Mouse (Mus musculus): Measurements from ENCODE around the gene Eif3i.

Eif3i gene

DNA sequence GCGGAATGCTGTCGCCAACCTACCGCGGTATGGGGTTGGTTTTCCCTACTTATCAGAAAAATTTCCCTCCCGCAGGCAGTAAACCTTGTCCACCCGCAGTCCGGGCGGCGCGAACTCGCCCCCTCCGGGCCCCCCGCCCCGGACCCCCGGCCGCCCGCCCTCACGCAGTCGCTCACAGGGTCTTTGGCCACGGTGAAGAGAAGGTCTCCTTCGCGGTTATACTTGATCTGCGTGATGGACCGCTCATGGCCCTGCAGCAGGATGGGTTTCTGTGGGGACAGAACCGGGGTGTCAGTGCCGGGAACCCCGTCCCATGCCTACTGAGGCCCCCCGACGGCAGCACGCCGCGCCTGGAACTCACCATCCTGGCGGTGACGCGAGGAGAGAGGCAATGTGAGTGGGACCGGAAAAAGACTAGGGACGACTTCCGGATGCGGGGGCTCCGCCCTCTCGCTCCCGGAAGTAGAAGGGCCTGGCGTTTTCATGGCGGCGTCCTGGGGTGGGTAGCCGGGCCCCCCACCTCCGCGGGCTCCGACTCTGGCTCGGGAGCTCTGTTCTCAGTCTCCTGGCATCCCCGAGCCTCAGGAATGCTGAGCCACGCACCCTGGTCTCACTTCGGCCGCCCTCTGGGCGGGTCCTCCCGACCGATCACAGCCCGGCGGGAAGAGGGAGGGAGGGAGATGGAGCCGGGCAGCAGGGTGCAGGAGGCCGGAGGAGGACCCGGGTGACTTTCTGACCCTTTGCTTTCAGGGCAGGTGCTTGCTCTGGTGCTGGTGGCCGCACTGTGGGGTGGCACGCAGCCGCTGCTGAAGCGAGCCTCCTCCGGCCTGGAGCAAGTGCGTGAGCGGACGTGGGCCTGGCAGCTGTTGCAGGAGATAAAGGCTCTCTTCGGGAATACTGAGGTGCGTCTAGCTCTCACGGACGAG, at the start of gene Eif3i, which contains the start of gene Tmem234:
Gene Eif3i, minus strand, starts transcription at position 416 of the 926 bp plus-strand sequence.
Gene Tmem234, plus strand, starts transcription at position 436 of the 926 bp plus-strand sequence.
- DNase-seq (ENCODE audit: low spot score): peak; percentile 69

DNA sequence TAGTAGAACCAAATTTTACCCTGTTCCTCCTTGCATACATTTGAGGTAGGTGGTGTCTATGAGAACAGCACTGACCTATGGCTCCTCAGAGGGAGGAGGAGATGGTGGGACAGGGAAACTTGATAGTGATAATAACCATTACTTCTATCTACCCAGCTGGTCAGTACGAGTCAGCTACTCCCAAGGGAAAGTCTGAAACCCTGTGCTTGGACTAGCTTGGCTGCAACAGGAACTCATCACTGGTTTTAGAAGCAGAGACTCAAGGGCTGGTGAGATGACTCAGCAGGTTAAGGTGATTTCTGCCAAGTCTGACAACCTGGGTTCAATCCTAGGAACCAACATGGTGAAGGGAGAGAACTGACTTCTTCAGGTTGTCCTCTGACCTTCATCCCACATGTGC, 48.2 kb upstream of the Eif3i start:
- no peak for DNase-seq (ENCODE audit: low spot score)

DNA sequence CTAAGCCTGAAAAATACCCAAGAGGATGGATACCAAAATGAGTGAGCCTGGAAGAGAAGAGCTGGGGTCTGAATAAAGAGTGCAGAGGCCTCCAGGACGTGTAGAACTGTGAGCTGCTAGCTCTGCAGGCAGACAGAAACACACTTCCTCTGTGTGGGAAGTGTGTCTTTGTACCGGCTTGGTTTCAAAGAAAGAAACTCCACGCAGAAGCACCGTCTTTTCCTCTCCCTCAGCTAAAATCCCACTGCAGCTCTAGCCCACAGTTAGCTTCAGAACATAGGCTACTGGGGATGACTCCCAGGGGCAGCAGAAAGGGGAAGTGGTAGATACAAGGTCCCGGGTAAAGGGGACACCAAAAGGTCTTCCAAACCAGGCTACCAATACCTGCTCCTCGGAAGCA, 44.8 kb upstream of the Eif3i start:
- DNase-seq (ENCODE audit: low spot score): no peak

DNA sequence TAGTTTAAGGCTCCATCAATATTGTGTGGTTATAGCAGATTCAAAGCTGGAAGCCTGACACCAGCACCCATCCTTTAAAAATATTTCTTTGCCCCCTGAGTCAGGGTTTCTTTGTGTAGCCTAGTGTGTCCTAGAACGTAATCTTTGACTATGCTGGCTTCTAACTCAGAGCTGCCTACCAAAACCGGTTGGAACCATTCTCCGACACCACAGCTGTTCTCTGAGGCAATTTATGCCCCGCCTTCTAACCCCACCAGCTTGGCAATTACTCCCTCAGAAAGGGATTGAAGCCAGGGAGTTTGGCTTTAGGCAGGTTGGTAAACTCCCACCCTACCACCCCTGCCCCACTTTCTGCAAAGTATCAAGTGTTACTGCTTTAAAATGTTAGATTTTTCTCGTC, 41.3 kb upstream of the Eif3i start:
- DNase-seq (ENCODE audit: low spot score): no peak

DNA sequence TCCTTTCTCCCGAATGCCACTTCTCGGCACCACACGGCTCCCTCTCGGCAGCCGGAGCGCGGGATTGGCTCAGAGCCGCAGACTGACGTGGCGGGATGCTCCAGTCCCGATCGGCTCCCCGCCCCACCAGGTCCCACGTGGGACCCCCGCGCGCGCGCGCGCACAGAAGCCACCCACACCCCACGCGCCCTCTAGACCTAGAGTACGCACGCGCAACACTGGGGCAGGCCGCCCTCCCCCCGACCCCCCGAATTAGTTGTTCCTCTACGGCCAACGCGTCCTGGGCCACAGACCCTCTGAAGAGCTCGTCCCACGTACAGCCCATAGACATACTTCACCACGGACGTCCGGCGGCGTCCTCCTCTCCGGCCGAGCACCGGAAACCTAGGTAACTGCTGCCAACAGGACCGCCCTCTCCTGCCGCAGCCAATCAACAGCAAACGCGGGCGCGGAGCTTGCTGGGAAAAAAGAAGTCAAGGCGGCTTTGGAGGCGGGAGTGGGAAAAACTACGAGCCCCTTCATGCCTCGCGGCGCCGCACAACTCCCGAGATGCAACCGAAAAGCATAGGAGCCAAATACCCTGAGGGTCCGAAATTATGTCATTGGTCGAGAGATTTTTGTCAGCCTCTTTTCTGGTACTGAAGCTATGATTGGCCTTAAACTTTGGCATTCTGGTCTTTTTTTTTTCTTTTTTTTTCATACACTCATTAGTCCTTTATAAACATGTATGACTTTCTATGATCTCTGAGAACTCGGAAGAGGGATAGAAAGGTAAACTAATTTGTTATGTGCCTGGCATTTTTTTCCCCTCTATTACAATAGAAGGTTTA, 40.4 kb upstream of the Eif3i start, which contains the start of gene Txlna:
Gene Txlna, minus strand, starts transcription at position 428 of the 830 bp plus-strand sequence.
- DNase-seq (ENCODE audit: low spot score): peak; percentile 89

DNA sequence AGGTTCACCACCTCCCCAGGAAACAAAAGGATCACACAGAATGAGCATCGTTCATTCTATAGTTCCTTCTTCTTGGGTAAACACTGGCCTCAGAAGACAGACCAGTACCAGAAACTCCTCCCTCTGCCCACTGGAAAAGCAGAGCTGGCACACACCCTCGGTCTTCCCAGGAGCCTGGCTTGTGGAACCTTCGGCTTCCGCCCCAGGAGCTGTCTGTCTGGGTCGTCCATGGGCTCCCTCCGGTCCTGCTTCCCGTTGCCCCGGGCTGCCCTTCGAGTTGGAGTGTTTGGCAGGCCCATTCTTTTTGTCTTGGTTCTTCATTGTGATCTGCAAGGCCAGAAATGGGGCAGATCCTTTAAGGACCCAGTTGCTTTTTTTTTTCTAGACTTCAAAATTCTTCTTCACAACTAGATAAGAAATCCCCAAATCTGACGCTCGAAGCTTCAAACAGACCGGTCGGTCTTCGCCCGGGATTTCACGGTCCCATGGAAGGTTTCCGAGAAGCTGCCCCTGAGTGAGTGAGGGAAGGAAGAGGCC, 39.7 kb upstream of the Eif3i start:
- DNase-seq (ENCODE audit: low spot score): peak; percentile 21

DNA sequence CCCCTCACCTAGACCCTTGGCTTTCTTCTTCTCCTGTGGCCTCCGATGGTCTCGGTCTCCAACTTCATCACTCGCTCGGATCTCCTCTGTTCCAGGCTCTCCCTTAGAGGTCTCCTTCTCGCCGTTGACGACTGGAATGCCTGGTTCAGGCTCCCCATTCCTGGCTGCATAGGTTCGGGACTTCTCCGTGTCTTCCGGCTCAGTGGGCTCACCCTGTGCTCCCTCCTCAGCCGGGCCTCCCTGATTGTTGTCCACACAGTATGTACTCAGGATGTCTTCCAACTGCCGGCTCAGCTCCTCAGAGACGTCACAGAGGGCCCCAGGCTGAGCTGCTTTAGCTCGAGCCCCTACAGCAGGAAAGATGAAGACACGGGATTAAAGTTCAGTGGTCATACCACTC, 38.8 kb upstream of the Eif3i start:
- DNase-seq (ENCODE audit: low spot score): no peak

DNA sequence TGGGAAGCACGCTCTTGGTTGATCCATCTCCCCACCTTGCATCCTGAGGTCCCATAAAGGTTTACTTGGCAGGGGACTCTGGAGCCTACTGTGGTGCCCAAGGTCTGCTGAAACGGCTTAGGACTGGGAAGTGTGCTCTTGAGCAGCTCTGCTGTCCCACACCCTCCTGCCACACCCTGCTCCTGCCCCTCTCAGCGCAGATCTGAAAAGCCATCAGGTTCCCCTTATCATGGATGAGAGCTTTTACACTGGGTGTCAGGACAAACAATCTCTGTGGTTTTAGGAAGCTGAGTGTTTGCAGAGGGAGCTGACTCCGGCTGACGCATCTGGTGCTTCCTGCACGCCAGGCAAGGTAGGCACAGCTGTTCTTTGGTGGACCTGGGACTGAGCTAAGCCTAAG, 33.4 kb upstream of the Eif3i start:
- DNase-seq (ENCODE audit: low spot score): no peak

DNA sequence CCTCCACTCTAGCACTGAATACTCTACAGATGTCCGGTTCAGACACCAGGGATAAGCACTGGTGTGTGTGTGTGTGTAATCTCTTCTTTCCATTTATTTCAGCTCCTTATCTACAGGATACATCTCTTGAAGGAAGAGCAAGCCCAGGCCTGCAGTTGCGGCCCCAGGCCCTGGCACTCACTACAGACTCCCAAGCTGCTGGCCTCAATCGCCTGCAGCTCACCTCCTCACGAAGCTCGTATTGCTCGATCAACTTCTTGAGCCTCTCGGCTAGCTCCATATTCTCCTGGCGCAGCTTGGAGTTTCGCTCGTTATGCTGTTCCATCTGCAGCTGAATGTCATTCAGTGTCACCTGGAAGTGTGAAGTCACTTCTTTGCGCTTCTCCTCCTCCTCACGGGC, 31.4 kb upstream of the Eif3i start:
- DNase-seq (ENCODE audit: low spot score): no peak

DNA sequence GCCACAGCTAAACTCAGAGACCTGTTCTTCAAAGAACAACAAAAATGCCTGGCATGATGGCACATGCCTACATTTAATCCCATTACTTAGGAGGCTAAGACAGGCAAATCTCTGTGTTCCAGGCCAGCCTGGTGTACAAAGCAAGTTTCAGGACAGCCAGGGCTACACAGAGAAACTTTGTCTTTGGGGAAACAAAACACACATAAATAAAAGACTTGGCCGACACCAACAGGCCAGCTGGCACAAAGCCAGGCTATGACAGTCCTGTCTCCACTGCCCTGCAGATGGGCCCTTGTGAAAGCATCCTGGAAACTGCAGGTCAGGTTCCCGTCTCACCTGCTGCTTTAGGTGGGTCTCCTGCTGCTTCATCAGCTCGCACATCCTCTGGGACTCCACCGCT, 30.5 kb upstream of the Eif3i start:
- DNase-seq (ENCODE audit: low spot score): no peak

DNA sequence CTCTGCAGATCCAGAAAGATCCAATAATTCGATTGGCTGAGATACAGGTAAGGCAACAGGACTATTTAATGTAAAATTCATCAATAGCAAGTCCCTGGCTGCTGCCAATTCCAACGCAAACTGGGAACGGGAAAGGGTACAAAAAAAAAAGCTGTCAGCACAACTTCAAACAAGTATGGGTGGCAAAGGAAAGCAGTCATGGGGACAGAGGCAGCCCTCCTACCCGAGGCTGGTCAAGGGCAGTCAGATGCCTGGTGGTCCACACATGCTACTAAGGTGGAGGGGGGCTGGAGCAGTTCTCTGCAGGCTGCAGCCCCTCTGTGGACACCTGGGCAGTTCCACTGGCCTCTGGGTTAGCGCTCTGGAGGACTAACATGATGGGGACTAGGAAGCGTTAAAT, 25.6 kb upstream of the Eif3i start:
- no peak for DNase-seq (ENCODE audit: low spot score)

DNA sequence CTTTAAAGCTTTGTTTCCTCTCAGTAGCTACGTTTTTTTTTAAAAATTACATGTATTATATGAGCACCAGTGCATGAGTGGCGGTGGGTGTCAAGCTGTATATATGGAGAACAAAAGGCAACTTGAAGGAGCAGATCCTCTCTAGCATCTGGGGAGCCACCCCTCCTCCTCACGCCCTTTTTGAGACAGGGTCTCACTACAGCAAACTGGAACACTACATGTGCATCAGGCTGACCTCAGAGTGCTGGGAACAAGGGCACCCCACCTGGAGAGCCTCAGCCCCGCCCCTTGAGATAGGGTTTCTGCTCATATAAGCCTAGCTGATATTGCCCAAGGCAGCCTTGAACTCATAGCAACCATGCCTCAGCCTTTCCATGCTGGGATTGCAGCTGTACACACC, 25.0 kb upstream of the Eif3i start:
- DNase-seq (ENCODE audit: low spot score): no peak

DNA sequence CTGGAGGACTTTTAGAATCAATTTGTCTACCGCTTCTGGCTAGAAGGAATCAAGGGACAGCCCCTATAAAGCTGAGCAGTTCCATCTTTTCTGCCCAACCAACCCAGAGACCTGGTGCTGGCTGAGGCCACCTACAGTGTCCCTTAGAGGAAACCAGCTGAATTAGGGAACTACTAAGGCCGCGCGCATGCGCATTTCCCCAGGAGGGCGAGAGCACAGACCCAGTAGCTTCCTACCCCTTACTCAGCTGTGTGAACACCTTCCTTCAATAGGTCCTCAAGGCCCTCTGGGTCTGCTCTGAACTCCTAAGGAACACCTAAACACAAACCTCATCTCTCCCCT, 24.6 kb upstream of the Eif3i start:
- no peak for DNase-seq (ENCODE audit: low spot score)

DNA sequence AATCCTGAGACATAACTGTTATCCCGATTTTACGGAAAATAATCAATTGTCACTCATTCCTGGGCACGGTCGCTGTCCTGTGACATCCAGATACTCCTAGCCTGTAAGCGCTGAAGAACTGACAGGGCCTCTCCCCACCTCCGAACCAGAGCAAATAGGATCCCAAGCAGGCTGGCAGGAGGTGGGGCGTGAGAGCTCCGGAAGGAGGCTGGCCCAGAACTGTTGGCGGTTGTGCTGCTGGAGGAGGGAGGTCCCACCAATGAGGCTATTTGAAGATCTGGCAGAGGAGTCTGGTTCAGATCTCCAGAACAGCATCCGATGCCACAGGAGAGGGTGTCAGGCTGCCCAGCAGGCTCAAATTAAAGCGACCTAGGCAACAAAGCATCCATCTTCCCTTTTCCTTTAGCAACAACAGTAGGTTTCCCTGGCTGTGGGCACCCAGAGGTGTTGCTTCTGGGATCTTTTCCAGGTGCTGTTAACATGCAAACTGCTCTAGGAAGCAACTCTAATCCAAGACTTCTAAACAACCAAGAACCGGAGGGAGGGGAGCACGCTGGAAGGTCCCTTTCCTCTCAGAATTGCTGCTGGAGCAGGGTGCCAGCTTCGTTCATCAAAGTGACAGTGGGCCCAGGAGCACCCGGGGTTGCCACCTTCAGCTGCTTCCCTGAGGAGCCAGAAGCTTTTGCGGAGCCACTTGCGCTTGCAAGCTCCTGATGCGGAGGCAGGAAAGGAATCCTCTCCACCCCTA, 24.0 kb upstream of the Eif3i start:
- peak; percentile 62 for DNase-seq (ENCODE audit: low spot score)

DNA sequence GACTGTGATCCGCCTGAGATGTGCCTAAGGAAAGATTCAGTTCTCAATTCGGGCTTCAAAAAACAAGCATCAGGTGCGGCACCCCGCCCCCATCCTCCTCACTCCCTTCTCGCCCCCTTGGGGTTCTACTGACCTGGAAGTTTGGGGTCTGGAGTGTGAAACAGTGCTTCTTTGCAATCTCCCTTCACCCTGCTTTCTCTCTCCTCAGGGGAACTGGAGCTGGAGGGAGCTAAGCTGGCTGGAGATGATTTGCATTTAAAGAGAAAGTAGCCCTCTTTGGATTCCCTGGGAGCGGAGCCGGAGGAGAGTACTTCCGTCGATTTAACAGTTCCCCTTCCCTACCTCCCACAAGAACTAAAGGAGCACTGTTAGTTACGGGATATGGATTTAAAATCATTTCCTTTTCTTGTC, 23.2 kb upstream of the Eif3i start, which contains the start of gene Ccdc28b:
Gene Ccdc28b, minus strand, starts transcription at position 267 of the 411 bp plus-strand sequence.
- no peak for DNase-seq (ENCODE audit: low spot score)

DNA sequence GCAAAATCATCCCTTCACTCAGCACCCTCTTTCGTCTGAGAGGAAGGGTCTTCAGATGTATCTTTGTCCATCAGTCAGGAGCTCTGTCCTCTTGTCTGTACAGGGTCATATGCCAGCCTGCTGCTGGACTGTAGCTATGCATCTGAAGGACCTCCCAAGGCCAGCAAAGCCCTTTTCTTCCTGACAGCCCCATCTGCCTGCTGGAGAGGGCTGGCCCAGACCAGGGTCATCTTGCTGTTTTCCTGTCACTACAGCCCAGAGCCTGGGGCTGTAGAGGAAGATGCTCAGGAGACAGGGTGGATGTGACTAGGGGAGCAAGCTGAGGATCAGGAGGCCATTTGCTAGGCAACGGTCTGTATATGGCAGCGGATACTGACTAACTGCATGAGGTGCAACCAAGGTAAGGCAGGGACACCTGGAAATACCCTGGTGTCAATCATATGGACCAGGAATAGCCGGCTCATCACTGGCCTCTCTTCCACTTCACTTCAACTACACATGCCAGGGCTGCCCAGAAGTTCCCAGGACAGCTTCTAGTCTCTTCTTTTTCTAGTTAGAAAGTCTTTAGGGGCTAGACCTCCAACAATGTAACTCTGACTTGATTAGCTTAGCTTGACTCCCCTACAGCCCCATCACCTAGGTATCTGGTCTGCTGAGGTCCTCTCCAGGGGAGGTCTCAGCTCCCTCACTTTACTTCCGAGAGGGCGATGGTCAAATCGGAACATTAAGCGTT, 22.5 kb upstream of the Eif3i start:
- no peak for DNase-seq (ENCODE audit: low spot score)

DNA sequence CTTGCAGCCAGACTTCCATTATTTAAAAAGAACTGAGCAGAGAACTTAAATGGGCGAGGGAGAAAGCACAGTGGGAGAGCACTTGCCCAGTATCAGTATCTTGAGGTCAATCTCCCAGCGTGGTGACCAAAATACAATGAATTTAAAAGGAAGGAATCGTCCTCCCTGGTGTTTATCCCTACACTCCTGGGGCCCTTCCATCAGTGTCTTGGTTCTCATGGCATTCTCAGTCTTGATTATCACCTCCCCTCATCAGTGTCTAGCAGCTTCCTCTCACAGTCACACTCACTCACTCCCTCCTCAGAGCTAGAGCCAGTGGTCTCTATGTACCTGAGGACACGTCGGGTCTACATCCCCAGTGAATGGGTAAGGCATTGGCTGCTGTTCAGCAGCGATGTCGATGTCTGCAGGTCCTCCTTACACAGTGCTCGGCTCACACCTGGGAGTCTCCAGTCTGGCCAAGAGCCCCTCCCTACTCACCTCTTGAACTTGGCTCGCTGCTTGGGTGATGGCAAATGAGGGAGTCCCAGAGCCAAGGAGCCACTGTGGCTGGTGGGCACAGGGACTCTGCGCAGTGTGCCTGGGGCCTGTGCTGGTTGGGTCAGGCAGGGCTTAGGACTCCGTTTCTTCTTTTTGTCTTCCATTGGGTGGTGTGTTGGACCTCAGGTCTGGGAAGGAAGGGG, 21.8 kb upstream of the Eif3i start:
- no peak for DNase-seq (ENCODE audit: low spot score)

DNA sequence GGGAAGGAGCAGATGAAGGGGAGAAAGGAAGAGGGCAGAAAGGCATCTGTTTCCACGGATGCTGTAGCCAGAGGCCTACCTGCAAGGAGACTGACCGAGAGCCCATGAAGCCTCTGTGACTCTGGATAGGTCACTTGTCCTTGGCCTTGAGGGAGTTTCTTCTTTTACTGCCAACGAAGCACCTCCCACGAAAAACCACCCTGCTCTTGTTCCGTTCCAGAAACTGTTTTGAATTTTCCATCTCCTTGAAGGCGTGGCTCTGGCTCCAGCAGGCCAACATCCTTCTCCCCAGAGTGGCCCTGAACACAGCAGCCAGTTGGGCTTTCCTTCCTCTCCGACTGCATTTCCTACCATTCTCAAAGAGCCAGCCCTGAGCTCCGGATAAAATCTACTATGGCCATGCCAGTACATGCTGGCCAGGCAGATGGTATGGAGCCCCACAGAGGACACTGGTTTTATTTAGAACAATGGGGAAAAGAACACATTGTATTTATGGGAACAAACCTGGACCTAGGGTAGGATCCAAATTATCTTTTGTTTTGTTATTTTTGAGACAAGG, 20.9 kb upstream of the Eif3i start:
- DNase-seq (ENCODE audit: low spot score): no peak

DNA sequence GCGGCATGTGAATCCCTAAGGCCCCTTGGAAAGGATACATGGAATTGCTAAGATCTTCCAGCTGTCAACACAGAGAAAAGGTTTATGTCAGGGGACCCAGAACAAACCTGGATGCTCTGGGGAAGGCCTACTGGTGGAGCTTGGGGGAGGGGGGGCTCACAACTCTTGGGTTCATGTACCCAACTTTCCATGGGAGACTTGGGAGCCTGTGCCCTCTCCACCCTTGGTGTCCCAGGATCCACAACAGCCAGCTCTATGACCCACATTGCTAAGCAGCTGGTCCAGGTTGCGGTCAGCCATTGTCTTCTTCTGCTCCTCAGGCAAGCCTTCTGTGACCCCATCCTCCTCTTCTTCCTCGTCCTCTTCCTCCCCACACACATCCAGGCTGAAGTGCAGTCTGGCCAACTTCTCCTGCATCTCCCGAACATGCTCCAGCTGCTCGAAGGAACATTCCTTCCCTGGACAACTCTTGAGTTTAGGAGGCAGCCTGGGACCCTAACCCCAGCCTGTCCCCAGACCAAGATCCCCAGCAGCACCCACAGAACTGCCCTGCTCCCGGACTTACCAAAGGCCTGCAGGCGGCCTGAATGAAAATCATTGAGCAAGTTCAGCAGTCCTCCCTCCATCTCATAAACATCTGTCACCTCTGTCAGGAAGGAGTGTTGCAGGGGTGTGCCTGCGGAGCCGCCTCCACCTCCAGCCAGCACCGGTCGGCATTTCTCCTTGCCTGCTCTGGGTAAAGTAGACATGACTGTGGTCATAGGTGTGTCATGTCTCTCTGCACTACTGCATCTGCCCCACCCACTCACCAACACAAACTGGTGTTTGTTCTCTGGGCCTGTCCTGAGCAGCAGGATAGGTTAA, 20.2 kb upstream of the Eif3i start:
- DNase-seq (ENCODE audit: low spot score): no peak

All from ovary, postnatal 14 days (tissue).